In the genomic region with DNA sequence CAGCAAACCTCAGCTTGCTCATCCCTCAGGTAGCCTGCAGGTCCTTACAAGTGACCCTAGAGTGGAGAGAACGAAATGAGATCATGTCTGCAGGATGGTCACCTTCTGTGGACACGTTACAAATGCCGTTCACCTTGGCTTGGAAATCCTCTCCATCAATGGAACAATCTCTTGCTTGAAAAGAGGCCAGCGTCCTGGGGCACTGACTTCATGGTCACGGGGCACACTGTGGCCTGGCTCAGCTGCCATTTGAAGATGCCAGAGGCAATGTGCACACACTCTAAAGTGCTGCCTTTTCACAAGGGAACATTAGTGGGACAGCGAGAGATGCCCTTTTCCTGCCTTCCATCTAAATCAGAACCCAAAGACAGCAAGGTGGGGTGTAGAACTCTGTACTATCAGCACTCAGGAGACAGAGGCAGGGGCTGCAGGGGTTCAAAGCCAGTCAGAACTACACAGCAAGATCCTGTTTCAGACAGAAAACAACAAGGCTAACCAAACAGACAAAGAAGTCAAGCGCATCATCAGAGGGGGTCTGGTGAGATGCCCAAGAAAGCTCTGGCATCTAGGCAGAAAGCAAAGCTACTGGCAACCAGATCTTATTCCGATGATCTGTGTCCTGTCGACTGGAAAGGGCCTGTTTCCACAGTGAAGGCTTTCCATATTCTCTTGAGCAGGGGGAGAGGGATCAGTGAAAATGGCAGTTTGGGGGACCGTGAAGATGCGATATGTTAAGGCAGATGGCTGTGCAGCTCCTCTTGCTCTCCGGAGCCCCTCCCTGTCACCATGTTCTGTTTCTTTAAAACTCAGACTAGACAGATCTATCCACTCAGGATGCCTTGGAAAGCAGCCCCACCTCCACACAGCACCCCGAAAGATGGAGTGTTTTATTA, we compare ENCODE assay signal across 28 mouse cellular contexts.
DNase-seq lines count a peak whose midpoint lies in the region; ATAC-seq and TF ChIP-seq lines count a peak whose summit lies in the region.
"Had no signal": no experiment of that assay in that cellular context is flagged by ENCODE, and none has a peak within 500 bp of the region (broad histone marks: within the 10 kb centered on the region; RNA-seq: fewer than 3 reads in every experiment).

No protein-coding gene starts in this region.

- peak; percentile 38; the same call in 1 of the 2 replicates for ATAC-seq in forebrain, embryonic 14.5 days
- ATAC-seq in forebrain, embryonic 11.5 days (replicated peaks; ENCODE audit: low FRiP score) = no peak
- peak; percentile 45; the same call in 1 of the 2 replicates for ATAC-seq in hindbrain, embryonic 15.5 days (ENCODE audit: low FRiP score, low read depth)
- ATAC-seq: intestine, embryonic 15.5 days; liver, postnatal 0 days; lung, postnatal 0 days; Patski had no signal

- H3K36me3 ChIP-seq in forebrain, embryonic 14.5 days (ENCODE audit: control insufficient read depth, insufficient read depth, low read length) = no peaks in the 10 kb centered on the region
- no peaks in the 10 kb centered on the region for H3K36me3 ChIP-seq in forebrain, embryonic 11.5 days (ENCODE audit: control insufficient read depth, insufficient read depth, low read length)
- no peaks in the 10 kb centered on the region for H3K36me3 ChIP-seq in hindbrain, embryonic 15.5 days
- H3K36me3 ChIP-seq: embryonic facial prominence, embryonic 13.5 days; G1E; intestine, embryonic 15.5 days; limb, embryonic 12.5 days had no signal

- no peak for TF ChIP-seq POLR2A in brain, embryonic 14.5 days (IDR thresholded peaks at IDR 0.05; ENCODE audit: borderline replicate concordance, extremely low read depth, insufficient read depth, insufficient read length, poor library complexity, severe bottlenecking)

- H3K9ac ChIP-seq in forebrain, embryonic 14.5 days (ENCODE audit: low read length) = no peak overlapping the region
- H3K9ac ChIP-seq in forebrain, embryonic 11.5 days (ENCODE audit: low read length) = no peak overlapping the region
- no peak overlapping the region for H3K9ac ChIP-seq in hindbrain, embryonic 15.5 days
- H3K9ac ChIP-seq: embryonic facial prominence, embryonic 13.5 days; intestine, embryonic 15.5 days; limb, embryonic 12.5 days; liver, postnatal 0 days had no signal

- TF ChIP-seq CTCF in brain, embryonic 14.5 days (IDR thresholded peaks at IDR 0.05; ENCODE audit: borderline replicate concordance, extremely low read depth, insufficient read depth, insufficient read length) = no peak

- WGBS in forebrain, embryonic 14.5 days = 82% methylated on average over 13 of the region's 13 CpGs
- 84% methylated on average over 13 of the region's 13 CpGs for WGBS in forebrain, embryonic 11.5 days
- 61% methylated on average over 13 of the region's 13 CpGs for WGBS in hindbrain, embryonic 15.5 days

- H3K27me3 ChIP-seq in forebrain, embryonic 14.5 days (replicated peaks; ENCODE audit: control insufficient read depth, insufficient read depth, low read length) = no peaks in the 10 kb centered on the region
- no peaks in the 10 kb centered on the region for H3K27me3 ChIP-seq in forebrain, embryonic 11.5 days (ENCODE audit: control insufficient read depth, insufficient read depth, low read length)
- H3K27me3 ChIP-seq in hindbrain, embryonic 15.5 days = no peaks in the 10 kb centered on the region
- H3K27me3 ChIP-seq: CH12.LX; embryonic facial prominence, embryonic 13.5 days; intestine, embryonic 15.5 days; limb, embryonic 12.5 days; Patski had no signal

- H3K9me3 ChIP-seq in forebrain, embryonic 14.5 days (replicated peaks; ENCODE audit: control insufficient read depth, low read length) = no peaks in the 10 kb centered on the region
- H3K9me3 ChIP-seq in forebrain, embryonic 11.5 days (ENCODE audit: control insufficient read depth, low read length) = no peaks in the 10 kb centered on the region
- H3K9me3 ChIP-seq in hindbrain, embryonic 15.5 days = no peaks in the 10 kb centered on the region
- H3K9me3 ChIP-seq: embryonic facial prominence, embryonic 13.5 days; intestine, embryonic 15.5 days; limb, embryonic 12.5 days had no signal

- H3K4me3 ChIP-seq in forebrain, embryonic 14.5 days (ENCODE audit: low read depth, low read length) = no peak overlapping the region
- H3K4me3 ChIP-seq in forebrain, embryonic 11.5 days (ENCODE audit: low read depth, low read length) = no peak overlapping the region
- H3K4me3 ChIP-seq in hindbrain, embryonic 15.5 days = no peak overlapping the region
- H3K4me3 ChIP-seq: embryonic facial prominence, embryonic 13.5 days; erythroblast, embryonic 14.5 days; gastrocnemius, adult 2 months; intestine, embryonic 15.5 days; limb, embryonic 12.5 days had no signal

- no peak overlapping the region for H3K27ac ChIP-seq in forebrain, embryonic 14.5 days (ENCODE audit: low read depth, low read length)
- H3K27ac ChIP-seq in forebrain, embryonic 11.5 days (ENCODE audit: low read depth, low read length) = no peak overlapping the region
- peak overlapping the region; percentile 56 for H3K27ac ChIP-seq in hindbrain, embryonic 15.5 days (replicated peaks)
- H3K27ac ChIP-seq: gastrocnemius, adult 2 months; intestine, embryonic 15.5 days; limb, embryonic 12.5 days; macrophage had no signal

- intact Hi-C loops in left cerebral cortex, postnatal 4 days (cut with DNase I) = no loop called here

- H3K4me2 ChIP-seq in forebrain, embryonic 14.5 days (ENCODE audit: low read length) = no peak overlapping the region
- no peak overlapping the region for H3K4me2 ChIP-seq in forebrain, embryonic 11.5 days (ENCODE audit: low read depth, low read length, severe bottlenecking)
- H3K4me2 ChIP-seq in hindbrain, embryonic 15.5 days = no peak overlapping the region
- H3K4me2 ChIP-seq: embryonic facial prominence, embryonic 13.5 days; intestine, embryonic 15.5 days; limb, embryonic 12.5 days; liver, embryonic 11.5 days had no signal

- peaks cover 25% of the 10 kb centered on the region for H3K4me1 ChIP-seq in forebrain, embryonic 14.5 days (ENCODE audit: control insufficient read depth, insufficient read depth, low read length)
- H3K4me1 ChIP-seq in forebrain, embryonic 11.5 days (replicated peaks; ENCODE audit: control insufficient read depth, insufficient read depth, low read length) = no peaks in the 10 kb centered on the region
- peaks cover 54% of the 10 kb centered on the region for H3K4me1 ChIP-seq in hindbrain, embryonic 15.5 days (replicated peaks)

- DNase-seq in forebrain, embryonic 14.5 days (ENCODE audit: low spot score) = peak; percentile 48
- no peak for DNase-seq in forebrain, embryonic 11.5 days (ENCODE audit: low spot score)
- DNase-seq in left cerebral cortex, postnatal 4 days = peak; percentile 72
- DNase-seq in left cerebral cortex, adult 18-20 months (ENCODE audit: low spot score in 2 of 2) = no peak
- peak; percentile 68 for DNase-seq in brain, embryonic 14.5 days (ENCODE audit: low read depth)
- no peak for DNase-seq in adrenal gland, adult 18-20 months (ENCODE audit: low spot score in 2 of 2)
- DNase-seq: adrenal gland, adult 2 months; B cell, adult 2 months; embryo, embryonic 11 days; gastrocnemius, adult 2 months; heart, postnatal 4 days; kidney, adult 8-10 months; kidney, postnatal 14 days; liver, postnatal 0 days; right cerebral cortex, adult 18-20 months; thymus, adult 18-20 months; thymus, postnatal 36 days had no signal

Comparison
In these comparisons a context has a peak if more than half of its experiments do, and no peak if none do; other contexts are left out.
1. DNase-seq: peak in forebrain, embryonic 14.5 days (single experiment), left cerebral cortex, postnatal 4 days (single experiment) and brain, embryonic 14.5 days (single experiment); none in forebrain, embryonic 11.5 days (single experiment), left cerebral cortex, adult 18-20 months (0 of 2) and adrenal gland, adult 18-20 months (0 of 2).